Mouse (Mus musculus): ENCODE data around the gene Ticam1. TPM values are rescaled to one million over a fixed set of nuclear protein-coding genes. Genes with fewer than 3 reads are reported as not detected.
"Not testable (repeated sequence)": the region's sequence is repeated elsewhere in the genome, so short reads cannot be mapped to it uniquely, and the experiment has no call there.

Gene Ticam1
- polyA plus RNA-seq, 1 experiment from 2014 or later: 8.6 TPM

- no peaks in the 10 kb centered on the region for H3K27me3 ChIP-seq (replicated peaks)
- no peaks in the 10 kb centered on the region for H3K9me3 ChIP-seq (replicated peaks)
- H3K4me1 ChIP-seq (replicated peaks): peaks cover 65% of the 10 kb centered on the region
- H3K36me3 ChIP-seq: peaks cover 57% of the 10 kb centered on the region
- WGBS: 55% methylated on average over 3 of the region's 3 CpGs
- H3K9ac ChIP-seq: peak overlapping the region; percentile 49; the same call in 1 of the 2 replicates
- H3K4me3 ChIP-seq: no peak overlapping the region
- H3K4me2 ChIP-seq: 0 out of 2 replicates have a peak overlapping the region, but pooled peaks have one; percentile 20
- peak overlapping the region; percentile 42; the same call in 1 of the 2 replicates for H3K27ac ChIP-seq (ENCODE audit: poor library complexity, severe bottlenecking)
- no peak for ATAC-seq (ENCODE audit: insufficient number of reproducible peaks, low FRiP score)
Measured at GRCm38 (mm10) chr17:56261166-56261565, 15.4 kb downstream of the Ticam1 start.

GRCm38 (mm10) chr17:56259301-56260037 lies 17.1 kb downstream of the Ticam1 start:
- WGBS: 88% methylated on average over 10 of the region's 10 CpGs
- Histone ChIP-seq H3K4me1 (replicated peaks) (peaks cover 62% of the 10 kb centered on the region), H3K27me3 (replicated peaks) (no peaks in the 10 kb centered on the region)

DNA sequence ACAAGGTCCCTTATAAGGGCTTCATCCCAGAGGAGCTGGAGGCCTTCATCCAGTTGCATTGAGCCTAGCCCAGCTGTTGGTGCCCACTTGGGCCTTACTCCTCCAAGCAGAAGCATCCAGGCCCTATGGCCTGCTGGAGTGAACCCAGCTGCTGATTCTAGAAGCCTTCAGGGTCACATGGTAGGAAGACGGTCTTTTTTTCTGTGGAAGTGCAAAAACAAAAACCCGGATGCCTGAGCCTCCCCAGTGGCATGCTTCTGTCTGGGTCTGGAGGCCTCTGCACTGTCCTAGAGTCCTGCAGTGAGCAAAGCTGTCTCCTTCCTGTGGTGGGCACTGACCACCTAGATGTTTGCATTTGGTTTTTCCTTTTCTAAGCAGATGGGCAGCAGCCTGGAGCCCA lies 17.8 kb downstream of the Ticam1 start:
- not testable (repeated sequence) for H3K27me3 ChIP-seq (replicated peaks); H3K9me3 ChIP-seq (replicated peaks); ATAC-seq (ENCODE audit: insufficient number of reproducible peaks, low FRiP score); H3K27ac ChIP-seq (ENCODE audit: poor library complexity, severe bottlenecking)
- peaks cover 62% of the 10 kb centered on the region for H3K4me1 ChIP-seq (replicated peaks)
- peaks cover 48% of the 10 kb centered on the region for H3K36me3 ChIP-seq
- peak overlapping the region; percentile 99 for H3K4me2 ChIP-seq
- peak overlapping the region; percentile 11; the same call in 1 of the 2 replicates for H3K4me3 ChIP-seq
- peak overlapping the region; percentile 23 for H3K9ac ChIP-seq
- 75% methylated on average over 2 of the region's 2 CpGs for WGBS

More at GRCm38 (mm10) chr17:56259301-56260037, 17.1 kb downstream of the Ticam1 start:
- Histone ChIP-seq H3K4me2 (peak overlapping the region; percentile 99), H3K4me3 (0 out of 2 replicates have a peak overlapping the region, but pooled peaks have one; percentile 11), H3K9ac (peak overlapping the region; percentile 23; the same call in 1 of the 2 replicates), H3K27ac (ENCODE audit: poor library complexity, severe bottlenecking) (no peak overlapping the region), H3K36me3 (peaks cover 48% of the 10 kb centered on the region), H3K9me3 (replicated peaks) (no peaks in the 10 kb centered on the region)
- no peak for ATAC-seq (ENCODE audit: insufficient number of reproducible peaks, low FRiP score)

- H3K36me3 ChIP-seq: peaks cover 48% of the 10 kb centered on the region
Measured at GRCm38 (mm10) chr17:56258269-56258668, 18.3 kb downstream of the Ticam1 start.

DNA sequence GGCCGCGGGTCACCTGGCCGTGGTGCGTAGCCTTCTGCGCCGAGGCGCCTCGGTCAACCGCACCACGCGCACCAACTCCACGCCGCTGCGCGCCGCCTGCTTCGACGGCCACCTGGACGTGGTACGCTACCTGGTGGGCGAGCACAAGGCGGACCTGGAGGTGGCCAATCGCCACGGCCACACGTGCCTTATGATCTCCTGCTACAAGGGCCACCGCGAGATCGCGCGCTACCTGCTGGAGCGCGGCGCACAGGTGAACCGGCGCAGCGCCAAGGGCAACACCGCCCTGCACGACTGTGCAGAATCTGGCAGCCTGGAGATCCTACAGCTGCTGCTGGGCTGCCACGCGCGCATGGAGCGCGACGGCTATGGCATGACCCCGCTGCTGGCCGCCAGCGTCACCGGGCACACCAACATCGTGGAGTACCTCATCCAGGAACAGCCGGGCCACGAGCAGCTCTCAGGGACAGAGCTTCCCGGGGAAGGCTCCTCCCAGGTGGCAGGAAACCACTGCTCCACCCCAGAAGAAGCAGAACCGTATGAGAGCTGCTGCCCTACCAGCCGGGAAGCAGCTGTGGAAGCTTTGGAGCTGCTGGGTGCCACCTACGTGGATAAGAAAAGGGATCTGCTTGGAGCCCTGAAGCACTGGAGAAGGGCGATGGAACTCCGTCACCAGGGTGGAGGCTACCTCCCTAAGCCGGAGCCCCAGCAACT lies 19.2 kb downstream of the Ticam1 start:
- Histone ChIP-seq H3K27ac (ENCODE audit: poor library complexity, severe bottlenecking) (peak overlapping the region; percentile 85; the same call in 1 of the 2 replicates), H3K4me2 (peak overlapping the region; percentile 99), H3K9me3 (replicated peaks) (no peaks in the 10 kb centered on the region), H3K4me1 (replicated peaks) (peaks cover 52% of the 10 kb centered on the region), H3K9ac (peak overlapping the region; percentile 82), H3K36me3 (peaks cover 44% of the 10 kb centered on the region), H3K27me3 (replicated peaks) (no peaks in the 10 kb centered on the region), H3K4me3 (peak overlapping the region; percentile 82)
- WGBS: 8% methylated on average over 52 of the region's 58 CpGs
- ATAC-seq (ENCODE audit: insufficient number of reproducible peaks, low FRiP score): no peak

More at GRCm38 (mm10) chr17:56258269-56258668, 18.3 kb downstream of the Ticam1 start:
- peaks cover 61% of the 10 kb centered on the region for H3K4me1 ChIP-seq (replicated peaks)
- 92% methylated on average over 19 of the region's 19 CpGs for WGBS
- ATAC-seq (ENCODE audit: insufficient number of reproducible peaks, low FRiP score); H3K9ac ChIP-seq; H3K27me3 ChIP-seq (replicated peaks); H3K27ac ChIP-seq (ENCODE audit: poor library complexity, severe bottlenecking); H3K9me3 ChIP-seq (replicated peaks): not testable (repeated sequence)
- H3K4me2 ChIP-seq: peak overlapping the region; percentile 99
- peak overlapping the region; percentile 8; the same call in 1 of the 2 replicates for H3K4me3 ChIP-seq

DNA sequence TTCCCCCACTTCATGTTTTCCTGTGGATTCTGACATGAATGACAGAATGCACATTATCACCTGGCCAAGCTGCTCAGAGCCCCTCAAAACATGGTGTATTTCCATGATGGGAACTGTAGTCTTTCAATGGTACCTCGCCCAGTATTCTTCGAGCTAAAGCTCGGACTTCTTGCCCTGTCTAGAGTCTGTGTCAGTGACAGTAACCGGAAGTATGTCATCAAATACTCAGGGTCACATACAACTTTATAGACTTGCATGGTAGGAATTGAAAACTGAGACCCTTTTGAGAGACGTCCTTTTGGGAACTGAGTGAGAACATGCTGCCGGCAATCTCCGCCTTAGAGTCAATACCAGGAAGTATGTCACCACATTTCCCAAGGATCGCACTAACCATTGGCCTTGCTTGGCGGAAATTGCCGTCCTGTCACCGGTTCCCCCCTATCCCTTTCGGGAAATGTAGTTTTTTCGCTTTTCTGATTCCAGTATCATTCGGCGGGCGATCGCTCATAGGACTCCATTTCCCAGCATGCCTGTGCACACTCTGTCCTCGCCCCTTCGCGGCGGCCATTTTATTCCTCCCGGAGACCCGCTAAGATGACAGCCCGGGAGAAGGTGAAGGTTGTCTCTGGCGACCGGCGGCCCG lies 20.2 kb downstream of the Ticam1 start, which contains the start of gene Fem1a:
Gene Fem1a, plus strand, starts transcription at position 572 of the 643 bp plus-strand sequence.
- WGBS: under 1% methylated on average over 28 of the region's 28 CpGs
- peak within 1 kb of the TSS; percentile 82 for H3K9ac ChIP-seq
- H3K4me2 ChIP-seq: peak within 1 kb of the TSS; percentile 99
- ATAC-seq (ENCODE audit: insufficient number of reproducible peaks, low FRiP score): peak; percentile 92
- no peaks in the 10 kb centered on the region for H3K27me3 ChIP-seq (replicated peaks)
- H3K27ac ChIP-seq (ENCODE audit: poor library complexity, severe bottlenecking): peak within 1 kb of the TSS; percentile 85
- peaks cover 42% of the 10 kb centered on the region for H3K4me1 ChIP-seq (replicated peaks)
- H3K9me3 ChIP-seq (replicated peaks): no peaks in the 10 kb centered on the region
- peak within 1 kb of the TSS; percentile 82 for H3K4me3 ChIP-seq
- peaks cover 39% of the 10 kb centered on the region for H3K36me3 ChIP-seq

DNA sequence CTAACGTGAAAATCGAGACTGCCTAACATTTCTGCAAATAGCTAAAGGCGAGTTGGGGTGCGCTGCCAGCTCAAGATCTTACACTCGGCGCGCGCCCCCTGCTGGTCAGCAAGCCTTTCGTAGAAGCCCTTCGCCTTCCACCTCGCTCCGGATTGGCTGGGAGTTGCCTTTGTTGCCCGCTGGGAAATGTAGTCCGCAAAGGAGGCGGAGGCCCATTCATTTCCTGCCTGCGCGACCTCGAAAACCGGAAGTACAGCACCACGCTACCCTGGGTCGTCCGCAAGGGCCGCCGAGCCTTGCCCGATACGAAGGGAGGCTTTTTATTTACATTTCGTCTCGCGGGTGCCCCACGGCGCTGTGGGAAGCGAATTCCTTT lies 20.7 kb downstream of the Ticam1 start:
- peak overlapping the region; percentile 85 for H3K27ac ChIP-seq (ENCODE audit: poor library complexity, severe bottlenecking)
- peak overlapping the region; percentile 82 for H3K4me3 ChIP-seq
- WGBS: under 1% methylated on average over 32 of the region's 32 CpGs
- peaks cover 42% of the 10 kb centered on the region for H3K4me1 ChIP-seq (replicated peaks)
- ATAC-seq (ENCODE audit: insufficient number of reproducible peaks, low FRiP score): peak; percentile 92
- H3K4me2 ChIP-seq: peak overlapping the region; percentile 99
- H3K36me3 ChIP-seq: peaks cover 33% of the 10 kb centered on the region
- H3K9ac ChIP-seq: peak overlapping the region; percentile 21; the same call in 1 of the 2 replicates
- no peaks in the 10 kb centered on the region for H3K9me3 ChIP-seq (replicated peaks)
- H3K27me3 ChIP-seq (replicated peaks): no peaks in the 10 kb centered on the region

DNA sequence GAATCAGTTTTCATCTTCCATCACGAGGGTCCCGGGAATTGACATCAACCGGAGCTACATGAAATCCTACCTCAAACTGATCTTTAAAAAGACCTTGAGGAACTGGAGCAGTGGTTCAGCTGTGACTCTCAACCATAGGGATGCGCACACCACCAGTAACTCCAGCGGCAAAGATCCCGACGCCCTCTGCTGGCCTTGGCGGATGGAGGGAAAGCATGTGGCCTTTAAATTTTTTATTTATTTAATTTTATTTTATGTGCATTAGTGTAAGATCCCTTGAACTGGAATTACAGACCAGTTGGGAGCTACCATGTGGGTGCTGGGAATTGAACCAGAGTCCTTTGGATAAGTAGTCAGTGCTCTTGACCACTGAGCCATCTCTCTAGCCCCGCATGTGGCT lies 21.2 kb downstream of the Ticam1 start:
- 22% methylated on average over 9 of the region's 9 CpGs for WGBS
- Histone ChIP-seq H3K27ac (ENCODE audit: poor library complexity, severe bottlenecking) (no peak overlapping the region), H3K9me3 (replicated peaks) (no peaks in the 10 kb centered on the region), H3K9ac (no peak overlapping the region), H3K27me3 (replicated peaks) (no peaks in the 10 kb centered on the region), H3K4me3 (peak overlapping the region; percentile 82; the same call in 1 of the 2 replicates), H3K4me1 (replicated peaks) (peaks cover 39% of the 10 kb centered on the region), H3K36me3 (peaks cover 29% of the 10 kb centered on the region), H3K4me2 (peak overlapping the region; percentile 39)
- no peak for ATAC-seq (ENCODE audit: insufficient number of reproducible peaks, low FRiP score)

DNA sequence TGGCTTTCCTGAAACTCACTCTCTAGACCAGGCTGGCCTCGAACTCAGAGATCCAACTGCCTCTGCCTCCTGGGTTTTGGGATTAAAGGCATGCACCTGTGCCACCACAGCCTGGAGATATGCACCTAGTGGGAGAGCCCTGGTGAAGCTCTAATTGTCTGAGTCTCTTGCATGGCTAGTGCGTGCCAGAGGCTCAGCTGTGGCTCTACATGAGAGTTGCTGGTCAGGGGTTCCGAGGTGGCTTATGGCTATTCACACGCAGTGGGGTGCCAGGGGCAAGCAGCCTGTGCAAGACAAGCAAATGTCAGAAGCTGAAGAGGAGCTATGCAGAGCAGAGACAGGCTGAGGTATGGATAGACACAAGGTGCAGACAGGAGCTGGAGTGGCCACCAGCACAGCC lies 21.9 kb downstream of the Ticam1 start:
- no peak overlapping the region for H3K4me3 ChIP-seq
- H3K27ac ChIP-seq (ENCODE audit: poor library complexity, severe bottlenecking): no peak overlapping the region
- ATAC-seq (ENCODE audit: insufficient number of reproducible peaks, low FRiP score): no peak
- WGBS: 83% methylated on average over 4 of the region's 4 CpGs
- H3K9me3 ChIP-seq (replicated peaks): no peaks in the 10 kb centered on the region
- no peaks in the 10 kb centered on the region for H3K27me3 ChIP-seq (replicated peaks)
- peaks cover 32% of the 10 kb centered on the region for H3K4me1 ChIP-seq (replicated peaks)
- H3K36me3 ChIP-seq: peaks cover 22% of the 10 kb centered on the region
- no peak overlapping the region for H3K9ac ChIP-seq
- H3K4me2 ChIP-seq: no peak overlapping the region

GRCm38 (mm10) chr17:56251136-56251829 lies 25.3 kb downstream of the Ticam1 start:
- H3K27ac ChIP-seq (ENCODE audit: poor library complexity, severe bottlenecking): no peak overlapping the region
- no peak overlapping the region for H3K9ac ChIP-seq
- peaks cover 7% of the 10 kb centered on the region for H3K4me1 ChIP-seq (replicated peaks)
- WGBS: 14% methylated on average over 6 of the region's 6 CpGs
- H3K4me2 ChIP-seq: peak overlapping the region; percentile 34; the same call in 1 of the 2 replicates
- peaks cover 7% of the 10 kb centered on the region; the same call in 1 of the 2 replicates for H3K27me3 ChIP-seq (replicated peaks)
- no peaks in the 10 kb centered on the region for H3K36me3 ChIP-seq
- ATAC-seq (ENCODE audit: insufficient number of reproducible peaks, low FRiP score): no peak
- no peaks in the 10 kb centered on the region for H3K9me3 ChIP-seq (replicated peaks)
- no peak overlapping the region for H3K4me3 ChIP-seq

Measured in heart, embryonic 12.5 days (tissue).